Mouse (Mus musculus) neural tube, embryonic 14.5 days (tissue): ENCODE results near the gene Akr1c14. TPM values are rescaled to one million over a fixed set of nuclear protein-coding genes. Genes with fewer than 3 reads are reported as not detected.
"Not testable (repeated sequence)": the region's sequence is repeated elsewhere in the genome, so short reads cannot be mapped to it uniquely, and the experiment has no call there.

Experiments used
- ATAC-seq: fragments of 200-750 bp; cut with Nextera tagmentation; 2 replicates; pipeline ENCODE4 v1.8.0; 2017; ENCODE audit warnings: low read depth, mild to moderate bottlenecking, moderate TSS enrichment, moderate library complexity
- H3K27ac ChIP-seq: fragments of 300-500 bp; sonication (generic); 2 replicates; pipeline ENCODE4 v1.5.1; 2014; ENCODE audit warnings: low read depth, mild to moderate bottlenecking, control low read depth, low read length, moderate library complexity, mixed read lengths
- H3K27me3 ChIP-seq: fragments of 300-500 bp; sonication (generic); 2 replicates; pipeline ENCODE4 v1.6.1; 2014; ENCODE audit warnings: low read length; ENCODE audit not compliant: control insufficient read depth, insufficient read depth
- H3K36me3 ChIP-seq: fragments of 300-500 bp; sonication (generic); 2 replicates; pipeline ENCODE4 v1.6.1; 2014; ENCODE audit warnings: low read length, mixed read lengths; ENCODE audit not compliant: control insufficient read depth, insufficient read depth
- H3K4me1 ChIP-seq: fragments of 300-500 bp; sonication (generic); 2 replicates; pipeline ENCODE4 v1.6.1; 2014; ENCODE audit warnings: low read length; ENCODE audit not compliant: control insufficient read depth, insufficient read depth
- H3K4me2 ChIP-seq: fragments of 300-500 bp; sonication (generic); 2 replicates; pipeline ENCODE4 v1.6.1; 2014; ENCODE audit warnings: mild to moderate bottlenecking, low read depth, low read length, control low read depth
- H3K4me3 ChIP-seq: fragments of 300-500 bp; sonication (generic); 2 replicates; pipeline ENCODE4 v1.5.1; 2014; ENCODE audit warnings: low read depth, low read length, control low read depth, mixed read lengths
- H3K9ac ChIP-seq: fragments of 300-500 bp; sonication (generic); replicated peaks from 2 replicates; pipeline ENCODE4 v1.6.1; 2014; ENCODE audit warnings: low read depth, mild to moderate bottlenecking, control low read depth, low read length, mixed read lengths
- H3K9me3 ChIP-seq: fragments of 300-500 bp; sonication (generic); 2 replicates; pipeline ENCODE4 v1.6.1; 2016; ENCODE audit warnings: low read length; ENCODE audit not compliant: control insufficient read depth
- WGBS: fragments of 180-500 bp; shearing (Covaris S2); extraction: QIAGEN DNeasy Blood & Tissue Kit; methylation state at CpG from one replicate; pipeline ENCODE4 v1.1.7; 2014; 5-methylcytosine and 5-hydroxymethylcytosine counted together
- polyA plus RNA-seq: library from polyadenylated mRNA; unstranded; fragments of >200 nt; fragmentation: Nextera tagmentation; extraction: Ambion mirVana; gene quantifications from 2 replicates; pipeline ENCODE4 v1.2.1, GENCODE M21; 2014

The Akr1c14 gene
- polyA plus RNA-seq, 1 experiment from 2014 or later: 0.37 TPM

DNA sequence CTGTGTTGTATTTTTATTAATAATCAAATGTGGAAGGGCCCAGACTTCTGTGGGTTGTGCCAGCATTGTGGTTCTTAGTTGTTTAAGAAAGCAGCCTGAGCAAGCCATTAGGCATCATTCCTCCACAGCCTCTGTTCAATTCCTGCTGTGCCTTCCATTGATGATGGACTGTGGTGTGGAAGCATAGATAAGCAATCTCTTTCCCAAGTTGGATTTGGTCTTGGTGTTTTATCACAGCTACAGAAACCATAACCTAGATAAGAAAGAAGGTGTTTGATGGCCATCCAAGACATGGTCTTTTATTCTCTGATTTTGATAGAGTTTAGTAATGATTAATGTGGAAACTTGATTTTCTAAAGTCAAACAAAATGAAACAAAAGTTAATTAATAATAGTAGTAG is 844 bp downstream of the Akr1c14 start:
- Histone ChIP-seq H3K4me3 (no peak overlapping the region), H3K4me2 (no peak overlapping the region), H3K9ac (no peak overlapping the region), H3K36me3 (no peaks in the 10 kb centered on the region), H3K4me1 (no peaks in the 10 kb centered on the region), H3K27ac (no peak overlapping the region), H3K27me3 (no peaks in the 10 kb centered on the region), H3K9me3 (no peaks in the 10 kb centered on the region)
- no peak for ATAC-seq

DNA sequence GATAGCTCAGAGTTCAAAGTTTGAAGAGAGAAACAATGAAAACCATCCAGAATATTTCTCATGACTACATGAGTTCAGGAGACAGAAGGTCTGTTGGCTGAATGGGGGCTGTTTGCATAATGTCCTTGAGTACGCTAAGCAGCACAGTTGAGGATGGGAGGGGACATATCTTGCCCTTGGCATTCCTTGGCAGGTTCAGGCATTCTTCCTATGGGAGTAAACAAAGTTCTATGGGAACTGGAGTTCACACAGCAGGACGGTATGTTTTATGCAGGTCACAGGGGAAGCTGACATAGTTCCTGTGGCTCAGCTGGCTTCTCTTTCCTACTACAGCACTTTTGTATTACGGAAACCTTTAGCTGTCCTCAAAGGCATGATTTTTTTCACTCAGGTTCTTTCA is 6.6 kb downstream of the Akr1c14 start:
- Histone ChIP-seq H3K4me1 (no peaks in the 10 kb centered on the region), H3K27me3 (no peaks in the 10 kb centered on the region), H3K9me3 (no peaks in the 10 kb centered on the region), H3K27ac (no peak overlapping the region), H3K4me3 (no peak overlapping the region), H3K4me2 (no peak overlapping the region), H3K36me3 (no peaks in the 10 kb centered on the region), H3K9ac (no peak overlapping the region)
- ATAC-seq: no peak
- 74% methylated on average over 3 of the region's 3 CpGs for WGBS

DNA sequence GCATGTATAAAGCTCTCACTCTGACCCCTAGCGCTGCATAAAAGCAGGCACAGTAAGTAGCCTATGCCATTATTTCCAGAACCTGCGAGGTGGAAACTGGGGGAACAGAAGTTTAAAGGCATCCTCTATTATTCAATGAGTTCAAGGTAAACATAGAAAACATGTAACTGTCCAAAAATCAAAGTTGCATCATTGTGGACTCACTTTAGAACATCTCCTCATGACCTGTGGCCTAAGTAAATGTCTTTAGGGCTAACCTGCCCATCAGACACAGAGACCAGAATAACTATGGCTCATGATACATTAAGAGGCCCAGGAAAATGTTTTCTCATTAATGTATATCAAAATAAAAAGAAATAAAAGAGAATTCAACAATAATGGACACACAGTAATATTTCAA is 7.4 kb downstream of the Akr1c14 start:
- Histone ChIP-seq H3K9me3 (no peaks in the 10 kb centered on the region), H3K4me2 (no peak overlapping the region), H3K4me1 (no peaks in the 10 kb centered on the region), H3K9ac (no peak overlapping the region), H3K4me3 (no peak overlapping the region), H3K27ac (no peak overlapping the region), H3K36me3 (no peaks in the 10 kb centered on the region), H3K27me3 (no peaks in the 10 kb centered on the region)
- 87% methylated on average over 2 of the region's 2 CpGs for WGBS
- ATAC-seq: no peak

DNA sequence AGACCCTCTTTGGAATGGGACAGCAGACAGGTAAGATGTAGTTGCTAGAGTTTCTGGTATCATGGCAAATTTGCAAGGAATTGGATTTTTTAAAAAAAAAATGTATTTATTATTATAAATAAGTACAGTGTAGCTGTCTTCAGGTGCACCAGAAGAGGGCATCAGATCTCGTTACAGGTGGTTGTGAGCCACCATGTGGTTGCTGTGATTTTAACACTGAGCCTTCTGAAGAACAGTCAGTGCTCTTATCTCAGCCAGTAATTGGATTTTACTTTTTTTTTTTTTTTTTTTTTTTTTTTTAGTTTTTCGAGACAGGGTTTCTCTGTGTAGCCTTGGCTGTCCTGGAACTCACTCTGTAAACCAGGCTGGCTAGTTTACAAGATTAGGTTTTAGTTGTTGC is 9.4 kb downstream of the Akr1c14 start:
- H3K9ac ChIP-seq, H3K4me2 ChIP-seq, H3K9me3 ChIP-seq, H3K4me1 ChIP-seq, ATAC-seq, H3K27me3 ChIP-seq, H3K36me3 ChIP-seq, H3K4me3 ChIP-seq, H3K27ac ChIP-seq: not testable (repeated sequence)
- 78% methylated on average over 2 of the region's 2 CpGs for WGBS

GRCm38 (mm10) chr13:4059363-4059762 is 10.6 kb downstream of the Akr1c14 start:
- no peaks in the 10 kb centered on the region for H3K4me1 ChIP-seq
- no peak overlapping the region for H3K4me2 ChIP-seq
- 62% methylated on average over 5 of the region's 5 CpGs for WGBS
- H3K4me3 ChIP-seq: no peak overlapping the region
- no peaks in the 10 kb centered on the region for H3K27me3 ChIP-seq
- no peaks in the 10 kb centered on the region for H3K9me3 ChIP-seq
- H3K36me3 ChIP-seq: no peaks in the 10 kb centered on the region
- no peak for ATAC-seq
- H3K27ac ChIP-seq: no peak overlapping the region
- H3K9ac ChIP-seq: no peak overlapping the region

DNA sequence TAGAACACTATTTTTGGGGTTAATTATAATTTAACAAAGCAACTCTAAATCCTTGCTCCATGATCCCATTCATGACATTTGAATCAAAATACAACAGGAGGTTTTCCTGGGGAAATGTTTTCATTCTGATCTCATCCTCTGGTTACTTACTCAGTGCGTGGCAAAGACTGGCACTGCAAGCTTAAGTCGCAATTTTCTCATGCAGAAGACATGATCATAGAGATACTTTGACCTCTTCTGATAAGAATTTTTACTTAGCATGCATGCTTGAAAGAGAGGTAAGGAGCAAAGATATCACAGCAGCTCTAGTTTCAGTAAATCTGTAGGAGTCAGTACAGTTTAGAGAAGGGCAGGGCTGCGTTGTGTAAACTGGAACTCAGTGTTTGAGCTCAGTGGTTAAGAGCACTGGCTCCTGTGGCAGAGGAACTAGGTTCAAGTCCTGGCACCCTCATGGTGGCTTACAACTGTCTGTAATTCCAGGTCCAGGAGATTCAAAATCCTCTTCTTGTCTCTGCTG is 11.5 kb downstream of the Akr1c14 start:
- no peak for ATAC-seq
- no peaks in the 10 kb centered on the region for H3K4me1 ChIP-seq
- H3K4me3 ChIP-seq: no peak overlapping the region
- H3K9ac ChIP-seq: no peak overlapping the region
- H3K9me3 ChIP-seq: no peaks in the 10 kb centered on the region
- H3K36me3 ChIP-seq: no peaks in the 10 kb centered on the region
- H3K4me2 ChIP-seq: no peak overlapping the region
- 80% methylated on average over 3 of the region's 3 CpGs for WGBS
- H3K27me3 ChIP-seq: no peaks in the 10 kb centered on the region
- no peak overlapping the region for H3K27ac ChIP-seq

- no peak overlapping the region for H3K9ac ChIP-seq
- ATAC-seq: no peak
- no peaks in the 10 kb centered on the region for H3K4me1 ChIP-seq
- H3K4me3 ChIP-seq: no peak overlapping the region
- H3K36me3 ChIP-seq: no peaks in the 10 kb centered on the region
- WGBS: 93% methylated on average over 9 of the region's 9 CpGs
- H3K27me3 ChIP-seq: no peaks in the 10 kb centered on the region
- H3K27ac ChIP-seq: no peak overlapping the region
- H3K4me2 ChIP-seq: no peak overlapping the region
- H3K9me3 ChIP-seq: no peaks in the 10 kb centered on the region
Measured at GRCm38 (mm10) chr13:4076517-4077435, 28.0 kb downstream of the Akr1c14 start.

- Histone ChIP-seq H3K4me3 (no peak overlapping the region), H3K9me3 (no peaks in the 10 kb centered on the region), H3K9ac (no peak overlapping the region), H3K27me3 (no peaks in the 10 kb centered on the region), H3K4me1 (no peaks in the 10 kb centered on the region), H3K27ac (no peak overlapping the region), H3K36me3 (no peaks in the 10 kb centered on the region), H3K4me2 (no peak overlapping the region)
- no peak for ATAC-seq
Measured at GRCm38 (mm10) chr13:4079876-4080275, 31.1 kb downstream of the Akr1c14 start.

- no peak for ATAC-seq
- Histone ChIP-seq H3K9ac (no peak overlapping the region), H3K4me2 (no peak overlapping the region), H3K27ac (no peak overlapping the region), H3K4me3 (no peak overlapping the region), H3K4me1 (no peaks in the 10 kb centered on the region), H3K9me3 (no peaks in the 10 kb centered on the region), H3K36me3 (no peaks in the 10 kb centered on the region), H3K27me3 (no peaks in the 10 kb centered on the region)
Measured at GRCm38 (mm10) chr13:4101691-4102090, 52.9 kb downstream of the Akr1c14 start.
